ENCODE assay signal across 1 mouse cellular context in the genomic region with DNA sequence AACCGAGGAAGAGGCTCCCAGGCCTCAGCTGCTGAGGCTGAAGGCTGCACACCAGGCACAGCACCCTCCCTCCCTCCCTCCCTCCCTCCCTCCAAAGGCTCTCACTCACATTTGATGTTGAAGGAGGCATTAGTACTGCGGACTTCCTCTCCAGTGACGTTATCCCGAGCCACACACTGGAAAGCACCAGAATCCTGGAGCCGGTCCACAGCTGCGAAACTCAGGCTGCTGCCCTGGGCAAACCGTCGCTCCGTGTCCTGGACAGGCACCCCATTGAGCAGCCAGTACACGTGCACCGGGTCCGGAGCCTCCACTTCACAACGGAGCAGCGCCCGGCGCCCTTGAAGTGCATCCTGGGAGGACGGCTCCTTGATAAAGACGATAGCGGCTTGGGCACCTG.
TF ChIP-seq lines count a peak whose summit lies in the region.

No protein-coding gene starts in this region.

TF ChIP-seq in MEL, 35 proteins besides CTCF, POLR2A, EP300 and RAD21:
- TF ChIP-seq GATA1 (IDR thresholded peaks at IDR 0.05; ENCODE audit: low read depth, low read length) (no peak), BHLHE40 (IDR thresholded peaks at IDR 0.05; ENCODE audit: borderline replicate concordance, low read depth, low read length) (no peak), MXI1 (IDR thresholded peaks at IDR 0.05; ENCODE audit: low read depth, low read length) (no peak), JUND (IDR thresholded peaks at IDR 0.05; ENCODE audit: low read depth, low read length) (no peak), TCF12 (IDR thresholded peaks at IDR 0.05; ENCODE audit: low read depth, low read length) (no peak), MYB (IDR thresholded peaks at IDR 0.05; ENCODE audit: low read depth, low read length) (no peak), CHD2 (IDR thresholded peaks at IDR 0.05; ENCODE audit: low read length) (no peak), SMC3 (IDR thresholded peaks at IDR 0.05; ENCODE audit: low read depth, low read length) (no peak), USF2 (IDR thresholded peaks at IDR 0.05; ENCODE audit: borderline replicate concordance in 1 of 2, insufficient read depth in 1 of 2, low read depth in 1 of 2, low read length in 2 of 2) (no peak)
TF ChIP-seq in MEL: peak in this region for 0.
